Mouse (Mus musculus): ENCODE data around the gene Kcp.

The Kcp gene

DNA sequence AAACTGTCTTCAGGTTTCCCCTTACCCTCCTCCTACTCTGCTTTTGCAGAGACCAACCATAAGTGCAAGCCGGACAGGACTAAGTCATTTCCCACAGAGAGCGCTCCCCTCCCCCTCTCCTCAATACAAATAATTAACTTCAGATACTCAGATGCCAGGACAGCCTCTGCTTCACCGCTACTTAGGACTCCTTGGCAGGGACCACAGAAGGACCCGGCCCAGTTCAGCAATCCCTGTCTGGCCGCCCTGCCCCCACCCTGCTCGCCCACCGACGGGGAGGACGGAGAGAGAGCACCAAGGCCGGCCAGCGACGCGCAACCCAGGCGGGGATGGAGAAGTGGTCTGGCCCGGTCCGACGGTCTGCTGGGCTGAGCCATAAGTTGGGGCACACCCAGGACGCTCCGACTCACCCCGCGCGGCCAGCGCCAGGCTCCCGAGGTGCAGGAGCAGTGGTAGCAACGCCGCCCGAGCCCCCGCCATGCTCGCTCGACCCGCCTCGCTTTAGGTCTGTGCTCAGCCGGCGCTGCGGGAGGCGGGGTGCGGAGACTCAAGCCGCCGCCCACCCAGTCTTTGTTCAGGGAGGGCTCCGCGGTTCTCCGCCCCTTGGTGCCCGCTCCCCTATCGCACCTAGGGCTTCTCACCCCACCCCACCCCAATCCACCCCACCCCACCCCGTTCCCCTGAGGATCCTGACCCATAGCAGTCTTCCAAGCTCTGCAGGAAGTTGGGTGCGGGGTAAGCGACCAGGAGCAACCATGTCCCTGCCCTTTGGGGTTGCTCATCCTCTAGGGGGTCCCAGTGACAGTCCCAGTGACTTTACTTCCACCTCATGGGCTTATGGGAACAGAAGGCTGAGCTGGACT is at the start of gene Kcp:
Gene Kcp (minus strand): TSS at position 506 of the 863 bp plus-strand sequence.
- peak; percentile 73 to 76 for DNase-seq

DNA sequence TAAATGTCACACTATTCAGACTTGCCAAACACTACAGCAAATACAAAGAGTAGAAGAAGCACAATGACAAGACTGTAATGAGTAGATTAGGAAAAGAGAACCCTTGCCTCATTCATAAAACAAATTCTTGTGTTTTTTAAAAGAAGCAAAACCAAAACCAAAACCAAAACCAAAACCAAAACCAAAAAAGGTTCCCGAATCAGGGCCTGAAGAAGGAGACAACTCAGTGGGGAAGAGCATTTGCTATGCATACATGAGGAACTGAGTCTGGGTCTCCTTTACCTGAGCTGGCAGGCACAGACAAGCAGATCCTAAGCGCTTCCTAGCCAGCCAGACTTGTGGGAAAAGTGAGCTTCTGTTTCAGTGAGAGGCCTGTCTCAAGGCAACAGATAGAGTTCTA is 49.4 kb upstream of the Kcp start:
- DNase-seq, result no peak

DNA sequence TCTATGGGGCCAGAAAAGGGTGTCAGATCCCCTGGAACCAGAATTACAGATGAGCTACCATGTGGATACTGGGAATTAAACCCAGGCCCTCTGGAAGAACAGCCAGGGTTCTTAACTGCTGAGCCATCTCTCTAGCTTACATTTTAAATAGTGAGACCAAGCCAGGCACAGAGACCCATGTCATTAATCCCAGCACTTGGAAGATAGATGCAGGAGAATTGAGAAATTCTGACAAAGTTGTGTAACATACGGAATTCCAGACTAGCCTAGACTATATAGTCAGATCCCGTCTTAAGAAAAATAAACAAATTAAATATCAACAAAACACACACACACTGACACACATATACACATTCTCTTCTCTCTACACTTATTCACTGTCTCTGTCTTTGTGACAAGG is 44.8 kb upstream of the Kcp start:
- DNase-seq, result no peak

DNA sequence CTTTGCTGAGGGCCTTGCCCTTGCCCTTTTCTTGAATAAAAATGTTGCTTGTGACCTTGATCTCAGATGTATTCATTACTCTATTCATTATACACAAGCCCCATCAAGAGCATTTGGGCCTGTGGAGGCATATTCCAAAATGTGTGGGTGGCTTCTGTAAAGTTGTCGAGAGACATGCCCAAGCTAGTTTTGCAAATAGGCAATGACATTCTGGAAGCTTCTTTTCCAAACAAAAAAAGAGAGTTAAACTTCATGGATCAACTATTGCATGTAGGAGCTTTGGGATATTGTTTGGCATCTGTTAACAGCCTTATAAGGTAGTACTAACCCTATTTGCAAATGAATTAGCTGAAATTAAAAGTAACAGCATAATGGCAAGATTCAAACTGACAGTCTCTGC is 40.3 kb upstream of the Kcp start:
- no peak for DNase-seq

DNA sequence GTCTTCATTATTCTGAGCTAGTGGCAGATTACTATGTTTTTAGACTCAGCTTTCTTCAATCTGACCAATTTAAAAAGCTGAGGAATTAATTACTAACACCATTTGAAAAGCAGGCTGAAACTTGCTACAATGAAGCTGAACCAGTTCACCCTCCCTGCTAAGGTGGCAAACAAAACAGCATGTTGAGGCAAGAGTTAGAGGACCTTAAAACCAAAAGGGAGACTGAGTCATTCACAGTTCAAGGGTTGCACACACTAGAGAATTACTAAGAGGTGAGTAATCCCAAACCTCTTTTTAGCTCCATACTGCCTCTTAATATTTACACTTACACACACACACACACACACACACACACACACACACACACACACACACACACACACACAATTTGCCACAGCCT is 39.8 kb upstream of the Kcp start:
- no peak for DNase-seq

DNA sequence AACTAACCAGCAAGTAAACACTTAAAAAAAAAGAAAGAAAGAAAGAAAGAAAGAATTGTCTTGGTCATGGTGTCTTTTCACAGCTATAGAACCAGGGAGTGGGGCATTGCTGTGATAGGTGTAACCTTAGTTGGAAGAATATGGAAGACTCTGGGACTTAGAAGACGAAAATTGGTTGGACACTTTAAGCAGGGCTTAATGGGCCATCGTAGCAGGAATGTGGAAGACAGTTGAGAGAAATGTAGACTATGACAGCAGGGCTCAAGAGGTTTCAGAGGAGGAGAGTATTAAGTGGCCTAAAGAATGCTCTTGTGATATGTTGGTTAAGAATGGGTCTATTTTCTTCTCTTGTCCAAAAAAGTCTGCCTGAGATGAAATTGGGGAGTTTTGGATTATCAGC is 37.9 kb upstream of the Kcp start:
- no peak for DNase-seq

DNA sequence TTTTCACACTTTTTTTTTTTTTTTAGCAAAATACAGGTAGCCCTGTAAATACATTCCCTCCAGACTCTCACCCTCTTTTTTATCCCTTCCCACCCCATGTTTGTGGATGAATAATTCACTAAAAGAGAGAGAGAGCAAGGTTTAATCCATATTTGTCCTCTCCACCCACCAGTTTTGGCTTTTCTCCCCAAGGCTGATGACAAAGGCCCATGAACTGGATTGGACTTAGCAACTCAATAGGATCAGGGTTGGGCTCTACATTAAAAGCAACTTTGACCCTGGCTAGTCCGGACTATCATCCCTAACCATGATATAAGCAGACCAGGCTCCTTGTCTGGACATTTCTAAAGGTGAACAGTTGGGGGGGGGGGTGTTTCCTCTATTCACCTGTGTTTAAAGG is 33.2 kb upstream of the Kcp start:
- peak in 1 of 2 experiments; percentile 42 for DNase-seq

DNA sequence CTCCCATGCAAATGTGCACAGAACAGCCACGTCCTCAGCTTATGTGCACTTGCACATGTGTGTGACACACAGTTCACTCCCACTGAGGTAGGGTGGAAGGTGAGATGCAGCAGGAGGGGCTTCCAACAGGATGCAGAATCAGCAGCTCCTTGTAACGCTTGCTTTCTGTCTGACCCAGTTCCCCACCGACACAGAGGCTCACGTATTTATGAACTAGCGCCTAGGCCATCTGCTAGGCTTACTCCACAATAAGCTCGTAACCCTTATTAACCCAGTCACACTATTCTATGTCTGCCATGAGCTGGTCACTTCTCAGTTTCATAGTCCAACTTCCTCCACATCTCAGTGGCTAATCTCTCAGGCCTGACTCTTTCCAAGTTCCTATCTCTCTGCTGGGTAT is 32.5 kb upstream of the Kcp start:
- DNase-seq, result no peak

DNA sequence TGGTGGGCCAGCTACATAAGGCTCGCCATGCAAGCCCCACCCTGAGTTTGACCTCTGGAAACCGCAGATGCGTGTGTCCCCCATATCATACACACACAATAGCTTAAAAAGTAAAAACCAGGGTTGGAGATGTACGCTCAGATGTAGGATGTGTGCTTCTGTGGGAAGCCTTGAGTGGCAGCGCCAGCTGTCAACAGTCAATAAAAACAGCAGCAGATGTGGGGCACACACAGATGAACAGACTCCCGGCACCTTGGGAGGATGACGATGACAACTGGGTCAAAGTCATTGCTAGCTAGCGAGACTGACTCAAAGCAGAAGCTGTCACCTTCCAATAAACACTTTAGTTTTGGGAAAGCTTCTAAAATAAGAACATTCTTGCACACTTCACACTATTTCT is 31.8 kb upstream of the Kcp start:
- no peak for DNase-seq

DNA sequence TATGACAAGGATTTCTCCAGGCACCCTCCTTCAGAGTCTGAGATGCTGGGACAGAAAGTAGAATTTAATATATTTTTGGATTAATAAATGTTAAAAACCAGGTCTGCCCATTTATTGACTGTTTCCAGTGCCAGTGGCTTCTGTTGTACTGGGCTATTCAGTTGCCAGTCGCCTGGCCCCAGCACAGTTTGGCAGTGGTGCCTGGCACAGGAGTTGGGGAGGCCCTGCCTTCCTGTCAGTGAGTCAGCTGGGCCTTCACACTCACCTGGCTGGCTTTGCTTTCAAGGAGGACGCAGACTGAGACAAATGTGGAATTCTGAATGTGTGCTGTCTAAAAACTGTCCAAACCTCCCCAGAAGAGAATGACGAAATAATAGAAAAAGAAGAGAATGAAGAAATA is 29.5 kb upstream of the Kcp start:
- DNase-seq, result no peak

DNA sequence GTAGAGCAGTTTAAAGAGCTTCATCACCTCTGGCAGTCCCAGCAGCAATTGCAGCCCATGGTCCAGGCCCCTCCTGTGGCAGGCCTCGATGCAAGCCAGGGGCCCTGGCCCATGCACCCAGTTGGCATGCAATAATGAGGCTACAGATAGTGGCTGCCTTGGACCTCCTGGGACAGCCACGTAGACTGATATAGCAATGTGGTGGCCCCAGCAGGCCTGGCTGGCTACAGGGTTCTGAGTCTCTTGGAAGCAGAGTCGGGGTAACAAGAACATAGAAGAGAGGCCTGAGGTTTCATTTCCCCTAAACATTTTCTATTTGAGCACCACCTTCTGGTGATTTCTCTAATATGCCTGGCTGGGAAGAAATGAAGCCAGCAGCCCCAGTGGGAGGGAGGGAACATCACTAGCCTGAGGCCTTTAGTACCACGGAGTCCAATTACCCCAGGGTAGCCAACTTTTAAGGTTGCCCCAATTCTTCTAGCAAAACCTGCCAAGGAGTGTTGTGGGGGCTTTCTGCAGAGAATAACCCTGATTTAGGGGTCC is 29.0 kb upstream of the Kcp start:
- no peak for DNase-seq

DNA sequence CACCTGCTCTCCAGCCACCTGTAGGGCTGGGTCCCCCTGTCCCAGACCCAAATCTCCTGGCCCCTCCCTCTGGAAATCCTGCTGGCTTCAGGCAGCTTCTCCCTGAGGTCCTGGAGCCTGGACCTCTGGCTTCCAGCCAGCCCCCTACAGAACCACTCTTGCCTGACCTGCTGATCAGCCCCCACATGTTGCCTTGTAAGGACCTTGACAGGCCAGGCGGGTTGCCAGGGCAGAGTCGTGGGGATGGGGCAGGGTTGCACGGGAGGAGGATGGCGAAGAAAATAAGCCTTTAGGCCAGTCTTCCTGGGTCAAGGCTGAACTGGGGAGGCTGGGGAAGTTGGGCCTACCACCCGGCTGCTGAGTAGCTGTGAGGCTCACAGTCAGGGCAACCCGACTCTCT is 27.6 kb upstream of the Kcp start:
- peak; percentile 73 to 87 for DNase-seq

DNA sequence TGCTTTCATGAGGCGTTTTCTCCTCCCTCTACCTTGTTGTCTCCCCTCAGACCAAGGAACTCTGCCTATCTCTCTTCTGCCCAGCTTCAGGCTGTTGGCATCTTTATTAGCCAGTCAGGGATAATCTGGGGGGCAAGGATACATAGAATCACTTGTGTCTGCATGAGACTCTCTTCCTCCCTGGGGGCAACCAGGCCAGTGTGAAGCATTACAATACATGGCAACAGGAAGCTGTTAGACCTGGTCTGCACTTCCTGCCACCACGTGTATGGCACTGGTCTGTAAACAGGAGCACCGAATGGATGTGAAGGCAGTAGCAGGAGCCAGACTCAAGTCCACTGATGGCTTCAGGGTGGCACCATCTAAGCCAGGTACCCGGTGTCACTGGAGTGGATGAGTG is 22.3 kb upstream of the Kcp start:
- no peak for DNase-seq

DNA sequence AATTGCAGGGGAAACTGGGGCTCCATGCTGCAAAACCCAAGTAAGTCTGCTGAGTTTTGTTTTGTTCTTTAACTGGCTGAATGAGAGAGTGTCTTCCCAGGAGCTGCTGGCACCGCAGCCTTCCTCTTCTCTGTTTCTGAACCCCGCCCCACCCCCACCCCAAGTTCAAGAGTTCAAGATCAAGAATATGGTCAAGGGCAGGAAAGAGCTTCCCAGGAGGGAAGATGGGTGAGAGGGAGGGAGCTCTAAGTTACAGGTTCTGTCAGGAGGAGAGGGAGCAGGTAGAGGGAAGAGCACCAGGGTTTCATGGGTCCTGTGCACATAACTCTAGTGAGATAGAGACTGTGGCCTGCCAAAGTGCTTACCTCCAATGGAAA is 21.7 kb upstream of the Kcp start:
- no peak for DNase-seq

DNA sequence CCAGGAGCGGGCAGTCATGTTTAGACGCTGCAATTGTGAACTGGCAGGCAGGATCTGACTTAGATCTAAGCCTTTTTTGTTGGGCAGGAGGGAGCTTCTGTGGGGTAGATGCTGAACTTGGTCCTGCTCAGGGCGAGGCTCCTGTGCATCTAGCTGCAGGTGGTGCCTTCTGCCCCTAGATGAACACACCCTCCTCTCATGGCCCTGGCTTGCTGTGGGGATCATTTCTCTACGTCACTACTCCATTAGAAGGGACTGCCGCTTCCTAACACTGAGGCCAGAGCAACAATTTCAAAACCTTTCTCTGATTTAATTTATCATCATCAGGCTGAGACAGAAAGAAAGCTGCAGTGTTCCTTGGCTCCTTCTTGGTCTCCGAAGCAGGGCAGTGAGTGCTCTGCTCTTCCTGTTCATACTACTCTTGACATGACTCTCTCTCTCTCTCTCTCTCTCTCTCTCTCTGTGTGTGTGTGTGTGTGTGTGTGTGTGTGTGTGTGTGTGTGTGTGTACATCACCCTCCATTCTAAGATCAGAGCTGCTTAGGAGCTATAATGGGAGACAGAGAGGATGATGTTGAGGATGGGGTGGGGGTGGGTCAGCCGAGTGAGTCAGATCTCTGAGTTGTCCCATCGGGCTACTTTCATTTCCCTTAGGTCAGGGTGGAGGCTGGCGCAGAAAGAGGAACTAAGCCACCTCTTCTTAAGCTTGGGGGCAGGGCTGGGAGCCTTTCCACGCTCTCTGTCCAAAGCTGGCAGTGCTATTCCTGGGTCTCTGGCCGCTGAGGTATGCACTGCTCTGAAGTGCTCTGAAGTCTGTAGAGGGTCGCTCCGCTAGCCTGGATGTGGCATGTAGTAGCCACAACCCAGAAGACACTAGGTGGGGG is 21.1 kb upstream of the Kcp start:
- no peak for DNase-seq

DNA sequence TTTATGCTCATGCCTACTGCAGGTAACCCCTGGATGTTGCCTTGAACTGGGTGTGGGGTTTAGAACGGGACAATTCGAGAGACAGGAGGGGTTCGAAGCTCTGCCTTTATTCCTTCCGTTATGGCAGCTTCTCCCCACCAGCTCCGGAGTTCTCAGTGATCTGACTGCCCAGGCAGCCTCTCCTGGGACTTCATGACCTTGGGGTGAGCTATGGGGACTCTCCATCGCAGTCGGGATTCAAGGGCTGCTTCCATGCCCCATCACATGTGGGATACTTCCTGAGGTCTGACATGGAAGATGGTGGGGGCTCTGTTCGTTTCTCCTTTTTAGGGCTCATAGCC is 20.4 kb upstream of the Kcp start:
- DNase-seq, result no peak

DNA sequence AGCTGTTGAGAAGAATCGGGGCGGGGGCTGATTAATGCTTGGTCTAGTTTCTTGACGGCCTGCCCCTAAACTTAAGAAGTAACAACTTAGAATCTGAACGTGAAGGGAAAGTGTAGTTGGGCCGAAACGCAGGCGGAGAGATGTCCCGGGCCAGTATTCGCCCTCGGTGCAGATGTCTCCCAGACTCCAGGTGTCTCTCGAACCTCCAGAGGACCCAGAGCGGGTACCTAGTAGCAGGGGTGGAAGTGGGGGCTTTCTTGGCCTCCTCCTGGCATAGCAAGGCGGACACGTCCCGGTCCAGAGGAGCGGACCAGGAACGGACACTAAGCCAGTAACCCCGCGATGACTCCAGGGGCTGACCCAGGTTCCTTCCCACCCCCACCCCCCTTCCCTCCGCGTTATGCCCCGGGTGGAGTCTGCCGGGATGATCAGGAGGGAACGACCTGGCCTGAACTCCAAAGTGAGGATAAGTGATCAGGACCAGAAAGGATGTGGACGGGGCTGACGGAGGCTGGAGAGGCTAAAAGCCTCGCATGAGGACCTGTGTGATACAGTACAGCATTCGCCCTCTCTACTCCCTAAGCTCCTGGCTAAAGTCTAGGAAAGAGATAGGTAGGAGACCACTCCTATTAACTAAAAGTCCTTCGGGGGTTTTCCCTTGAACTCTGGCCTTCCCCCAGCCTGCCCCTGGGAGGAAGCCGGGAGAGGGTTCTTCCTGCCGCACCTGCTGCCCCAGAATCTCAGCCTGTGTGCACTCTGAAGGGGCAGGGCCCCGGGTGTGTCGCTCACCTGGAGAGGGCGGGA is 19.8 kb upstream of the Kcp start:
- DNase-seq, result no peak

DNA sequence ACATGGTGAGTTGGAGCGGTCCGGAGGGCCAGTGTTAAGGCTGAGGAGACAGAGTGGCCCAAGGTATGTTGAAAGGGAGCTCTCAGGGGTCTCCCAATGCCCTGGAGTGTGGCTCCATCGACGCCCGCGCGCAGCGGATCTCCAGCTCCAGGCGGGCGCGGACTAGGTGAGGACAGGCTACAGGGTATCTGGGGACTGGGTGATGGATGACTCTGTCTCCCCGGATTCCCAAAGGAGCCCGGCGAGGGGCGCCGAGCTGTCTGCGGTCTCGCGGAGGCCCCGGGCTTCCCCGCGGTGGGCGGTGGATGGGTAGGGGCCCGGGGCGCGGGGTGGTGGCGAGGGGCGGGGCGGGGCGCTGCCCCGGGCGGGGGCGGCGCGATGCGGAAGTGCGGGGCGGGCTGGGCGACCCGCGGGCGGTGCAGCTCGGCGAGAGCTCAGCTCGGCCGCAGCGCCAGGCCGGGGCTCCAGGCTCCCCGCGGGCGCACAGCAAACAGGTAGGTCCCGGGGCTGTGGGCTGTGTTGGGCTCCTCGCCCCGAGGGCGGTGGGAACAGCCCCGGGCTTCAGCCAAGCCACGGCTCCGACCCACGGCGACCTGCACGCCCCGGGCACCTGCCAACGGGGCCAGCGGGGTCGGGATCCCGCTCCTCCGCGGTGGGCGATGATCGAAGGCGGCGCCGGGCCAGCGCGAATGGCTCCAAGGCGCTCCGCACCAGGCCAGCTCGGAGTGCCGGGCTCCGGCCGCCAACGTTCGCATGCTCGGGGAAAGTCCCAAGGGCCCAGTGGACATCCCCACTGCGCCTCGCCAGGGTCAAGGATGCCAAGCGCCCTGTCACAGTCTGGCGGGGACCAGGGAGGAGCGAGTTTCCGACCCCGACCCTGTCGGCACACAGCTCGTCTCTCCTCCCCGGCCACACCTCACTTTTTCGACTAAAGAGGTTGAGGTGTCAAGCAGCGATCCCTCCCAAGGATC is 18.8 kb upstream of the Kcp start, which contains the start of gene Irf5:
Gene Irf5 (plus strand): TSS at position 345 of the 971 bp plus-strand sequence.
- peak; percentile 32 to 61 for DNase-seq

DNA sequence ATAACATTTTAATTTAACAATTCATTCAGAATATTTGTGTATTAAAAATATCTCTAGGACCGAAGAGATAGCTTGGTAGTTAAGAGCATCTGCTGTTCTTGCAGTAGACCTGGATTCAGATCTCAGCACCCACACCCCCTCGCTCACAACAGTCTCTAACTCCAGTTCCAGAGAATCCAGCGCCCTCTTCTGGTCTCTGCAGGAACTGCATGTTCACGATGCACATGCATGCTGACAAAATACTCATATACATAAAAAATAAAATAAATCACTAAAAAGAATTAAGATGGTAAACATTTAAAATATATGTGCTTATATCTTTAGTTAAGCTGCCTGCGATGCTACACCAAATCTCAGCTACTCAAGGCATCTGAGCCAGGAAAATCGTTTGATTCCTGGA is 17.5 kb upstream of the Kcp start:
- peak in 1 of 2 experiments; percentile 32 for DNase-seq

DNA sequence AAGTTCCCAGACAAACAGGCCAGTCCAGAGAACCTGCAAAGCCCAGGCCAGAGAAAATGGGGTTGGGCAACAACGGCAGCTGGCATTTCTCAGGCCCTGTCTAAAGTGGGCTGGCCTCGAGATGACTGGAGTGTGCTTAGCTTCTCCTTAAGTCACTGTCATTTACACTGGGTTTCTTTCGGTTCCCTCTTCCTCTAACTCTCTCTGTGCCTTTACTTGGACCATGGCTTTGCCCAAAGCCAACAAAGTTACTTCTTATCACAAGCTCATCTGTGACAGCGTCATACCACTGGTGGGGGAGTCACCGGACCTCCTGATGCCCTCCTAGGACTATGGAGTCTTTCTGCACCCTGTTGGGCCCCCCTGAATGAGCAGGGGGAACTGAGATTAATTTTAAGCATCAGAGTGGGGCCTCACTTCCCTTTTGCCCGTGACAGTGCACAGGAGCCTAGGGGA is 16.3 kb upstream of the Kcp start:
- no peak for DNase-seq

DNA sequence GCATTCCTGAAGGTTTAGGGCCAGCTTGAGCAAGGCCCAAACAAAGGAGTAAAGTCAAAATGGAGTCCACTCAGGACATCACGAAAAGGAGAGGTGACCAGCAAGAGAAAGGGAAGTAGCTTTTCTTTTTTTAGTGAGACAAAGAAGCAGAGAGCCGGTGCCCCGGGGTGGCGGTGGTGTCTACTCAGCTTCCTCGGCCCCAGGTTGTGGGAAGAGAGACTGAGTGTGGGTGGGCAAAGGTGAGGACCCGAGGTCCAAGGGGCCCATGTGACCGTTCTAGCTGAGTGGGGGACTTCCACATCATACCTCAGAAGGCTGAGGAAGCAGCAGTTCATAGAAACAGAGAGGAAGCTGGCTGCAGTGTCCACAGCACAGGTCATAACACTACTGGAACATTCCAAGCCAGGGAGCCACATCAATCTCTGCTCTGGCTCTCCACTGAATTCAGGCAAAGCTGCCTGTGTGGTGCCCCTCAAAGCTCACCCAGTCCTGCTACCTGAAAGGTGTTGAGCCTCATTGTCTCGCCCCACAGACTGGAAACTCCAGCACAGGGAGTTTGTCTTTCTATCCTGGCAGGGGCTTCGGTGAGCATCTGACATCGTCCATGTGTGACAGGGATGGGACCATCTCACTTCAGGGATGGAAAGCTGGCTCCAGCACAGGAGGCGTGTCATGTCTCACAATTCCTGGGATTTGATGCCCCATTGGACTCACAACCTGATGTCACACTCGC is 15.7 kb upstream of the Kcp start:
- no peak for DNase-seq

Data from kidney, postnatal 25 days (tissue).